Mouse (Mus musculus): ENCODE measurements around the gene Gnai2. TPM values are rescaled to one million over a fixed set of nuclear protein-coding genes. Genes with fewer than 3 reads are reported as not detected.
A peak's percentile ranks its signal among the peaks of the same experiment; 100 is the strongest.

The Gnai2 gene
- total RNA-seq, 2 experiments from 2014 or later, result 462 to 469 TPM

- peak; percentile 59 for DNase-seq
Observed at GRCm38 (mm10) chr9:107608741-107609432, 26.3 kb downstream of the Gnai2 start, which contains the start of gene Sema3b. TSS of gene Sema3b (minus strand) at chr9:107609229.

DNA sequence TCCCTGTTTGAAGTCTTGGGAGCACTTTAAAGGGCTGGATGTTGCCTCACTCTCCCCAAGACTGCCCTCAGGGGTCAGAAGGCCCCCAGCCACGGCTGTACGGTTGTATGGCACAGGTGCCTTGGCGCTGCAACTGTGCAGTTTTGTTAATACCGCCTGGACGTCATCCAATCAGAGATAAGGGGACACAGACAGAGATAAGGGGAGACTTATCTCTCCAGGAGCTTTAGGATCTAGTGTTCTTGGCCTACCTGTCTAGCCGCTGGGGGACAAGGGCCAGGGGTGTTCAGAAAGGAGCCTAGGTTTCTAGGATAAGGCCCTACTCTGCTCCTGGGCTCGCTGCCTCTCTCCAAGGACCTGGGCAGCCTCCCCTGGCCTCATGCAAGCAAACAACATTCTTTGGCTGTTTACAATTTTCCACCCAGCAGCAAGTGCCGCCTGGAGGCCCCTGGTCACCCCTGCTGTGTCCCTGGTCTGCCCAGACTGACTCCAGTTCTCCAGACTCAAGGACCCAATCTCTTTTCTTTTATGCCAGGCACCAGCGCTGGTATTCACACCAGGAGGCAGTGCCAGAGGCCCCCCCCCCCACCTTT is 27.4 kb downstream of the Gnai2 start:
- no peak for DNase-seq

- DNase-seq, result no peak
Observed at GRCm38 (mm10) chr9:107607036-107607435, 28.1 kb downstream of the Gnai2 start.

GRCm38 (mm10) chr9:107606591-107606990 is 28.6 kb downstream of the Gnai2 start:
- DNase-seq, result peak; percentile 64

DNA sequence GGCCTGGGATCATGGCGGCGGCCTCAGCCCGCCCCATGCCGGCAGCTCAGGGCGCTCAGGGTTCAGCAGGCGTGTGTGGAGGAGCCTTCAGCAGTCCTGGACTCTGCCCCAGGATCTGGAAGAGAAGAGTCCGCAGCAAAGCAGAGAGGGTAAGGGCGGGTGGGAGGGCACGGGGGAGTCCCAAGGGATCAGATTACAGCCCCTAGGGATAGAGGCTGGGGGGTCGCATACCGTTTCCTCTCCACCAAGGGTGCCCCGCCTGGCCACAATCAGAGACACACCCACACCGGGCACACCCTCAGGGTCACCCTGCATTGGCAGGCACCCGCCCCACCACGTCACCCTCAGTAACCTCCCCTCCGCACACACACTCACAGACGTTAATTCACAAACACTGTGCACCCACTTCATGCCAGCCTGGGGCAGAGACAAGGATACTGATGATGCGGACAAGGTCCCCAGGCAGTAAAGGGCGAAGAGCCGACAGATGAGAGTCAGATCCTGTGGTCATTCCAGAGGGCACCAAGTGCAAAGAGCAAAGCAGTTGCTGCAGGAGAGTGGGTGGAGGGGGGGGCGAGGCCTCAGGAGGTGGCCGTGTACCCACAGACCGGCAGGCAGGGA is 30.0 kb downstream of the Gnai2 start:
- DNase-seq, result peak; percentile 57

DNA sequence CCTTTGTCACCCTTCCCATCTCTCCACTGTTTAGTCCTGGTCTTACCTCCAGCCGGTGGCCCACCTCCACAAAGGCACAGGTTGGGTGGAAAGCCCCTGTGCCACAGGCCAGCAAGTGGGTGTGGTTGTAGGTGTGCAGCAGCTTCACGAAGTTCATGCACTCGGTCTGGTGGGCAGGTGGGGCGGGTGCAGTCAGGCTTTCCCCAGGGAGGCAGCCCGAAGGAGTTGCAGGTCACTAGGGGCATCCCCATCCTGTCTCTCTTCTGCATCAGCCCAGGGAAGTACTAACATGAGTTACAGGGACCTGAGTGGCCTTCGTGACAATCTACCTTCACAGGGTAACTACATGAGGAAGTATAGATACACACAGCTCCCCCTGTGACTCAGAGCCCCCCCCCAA is 31.9 kb downstream of the Gnai2 start:
- no peak for DNase-seq

DNA sequence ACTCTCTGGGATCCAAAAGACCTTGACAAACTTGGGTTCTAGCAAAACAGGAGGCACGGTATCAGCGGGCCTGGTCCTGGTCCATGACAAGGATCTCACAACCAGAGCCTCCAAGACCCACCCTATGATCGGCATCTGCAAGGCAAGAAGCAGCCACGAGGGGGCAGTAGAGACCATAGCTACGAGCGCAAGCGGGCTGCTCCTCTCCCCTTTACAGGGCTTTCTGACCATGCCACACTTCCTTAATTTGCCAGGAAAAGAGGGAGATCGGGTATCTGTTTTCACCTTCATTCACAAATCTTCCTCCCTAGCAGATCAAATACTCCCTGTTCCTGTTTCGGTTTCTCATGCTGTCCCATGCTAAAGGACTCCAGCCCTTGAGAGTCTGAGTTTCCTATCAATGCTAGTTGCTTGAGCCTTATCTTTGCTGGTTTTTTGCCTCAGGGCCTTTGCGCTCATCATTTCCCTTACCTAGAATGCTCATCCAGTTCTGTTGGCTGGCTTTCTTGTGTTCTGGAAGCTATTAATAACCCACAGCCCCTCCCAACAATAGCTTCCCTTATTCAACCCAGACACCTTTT is 33.0 kb downstream of the Gnai2 start:
- DNase-seq, result peak; percentile 98

DNA sequence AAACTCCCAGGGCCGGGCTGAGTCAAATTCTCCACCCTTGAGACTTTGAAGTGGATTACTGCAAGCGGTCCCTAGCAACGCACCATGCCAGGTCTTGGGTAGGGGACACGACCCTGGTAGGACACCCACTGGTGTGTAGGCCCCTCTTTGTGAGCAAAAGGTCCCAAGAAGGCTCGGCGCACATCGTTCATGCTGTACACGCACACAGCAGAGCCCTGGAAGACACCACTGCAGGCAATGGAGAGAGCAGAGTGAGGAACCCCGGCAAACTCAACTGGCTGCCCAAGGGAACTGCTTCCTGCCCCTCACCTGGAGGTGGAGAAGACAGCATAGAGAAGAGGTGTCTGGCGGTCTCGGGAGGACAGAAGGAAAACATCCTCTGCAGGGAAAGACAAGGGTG is 33.9 kb downstream of the Gnai2 start:
- no peak for DNase-seq

DNA sequence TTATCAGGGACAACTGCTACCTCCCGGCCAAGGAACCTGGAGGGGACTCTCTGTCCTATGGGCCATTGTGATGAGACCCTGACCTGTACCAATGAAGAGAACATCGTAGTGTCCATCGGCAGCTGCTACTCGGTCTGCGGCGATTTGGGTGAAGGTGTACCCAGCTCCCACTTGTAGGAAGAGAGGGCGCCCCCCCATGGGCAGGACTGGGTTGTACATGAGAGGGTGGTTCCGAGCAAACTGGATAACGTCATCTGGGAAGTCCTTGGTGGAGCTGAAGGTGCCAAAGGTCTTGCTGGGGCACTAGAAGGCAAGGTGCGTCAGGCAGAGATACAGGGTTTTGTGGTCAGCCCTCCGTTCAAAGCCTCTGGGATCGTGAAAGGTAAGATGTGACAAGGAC is 34.4 kb downstream of the Gnai2 start:
- DNase-seq, result no peak

DNA sequence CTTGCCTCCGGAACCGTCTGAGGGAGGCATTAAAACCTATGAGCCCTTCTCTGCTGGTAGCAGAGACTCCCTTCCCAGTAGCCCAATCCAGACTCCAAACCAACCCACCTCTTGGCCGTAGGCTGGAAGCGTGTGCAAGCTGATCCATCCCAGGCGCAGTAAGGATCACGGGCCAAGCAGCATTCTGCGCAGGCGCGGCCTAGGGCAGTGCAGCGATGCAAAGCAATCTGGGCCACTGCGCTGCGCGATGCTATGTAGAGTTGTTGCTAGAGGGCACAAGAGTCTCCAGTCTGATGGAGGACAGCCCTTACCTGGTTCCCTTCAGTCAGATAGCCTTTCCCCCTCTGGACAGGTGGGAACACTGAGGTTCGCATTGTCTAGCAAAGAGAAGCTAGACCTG is 35.3 kb downstream of the Gnai2 start:
- peak; percentile 55 for DNase-seq

GRCm38 (mm10) chr9:107599433-107599832 is 35.7 kb downstream of the Gnai2 start:
- no peak for DNase-seq

DNA sequence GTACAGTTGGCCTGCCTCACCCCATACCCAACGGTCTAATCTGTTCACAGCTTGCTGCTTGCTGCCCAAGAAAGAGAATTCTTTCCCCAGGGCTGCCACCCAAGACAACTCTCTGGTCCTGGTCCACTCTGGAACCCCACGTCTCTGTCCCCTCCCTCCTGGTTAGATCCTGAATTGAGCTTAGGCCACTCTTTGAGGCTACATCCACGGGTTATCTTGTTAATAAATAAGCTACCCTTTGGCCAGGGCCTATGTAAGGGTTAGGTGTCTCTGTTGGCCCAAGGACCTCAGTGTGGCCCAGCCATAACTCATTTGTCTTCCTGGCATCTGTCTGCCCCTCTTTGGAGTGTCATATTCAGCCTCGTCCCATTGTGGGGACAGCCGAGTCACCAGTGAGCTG is 36.8 kb downstream of the Gnai2 start:
- no peak for DNase-seq

DNA sequence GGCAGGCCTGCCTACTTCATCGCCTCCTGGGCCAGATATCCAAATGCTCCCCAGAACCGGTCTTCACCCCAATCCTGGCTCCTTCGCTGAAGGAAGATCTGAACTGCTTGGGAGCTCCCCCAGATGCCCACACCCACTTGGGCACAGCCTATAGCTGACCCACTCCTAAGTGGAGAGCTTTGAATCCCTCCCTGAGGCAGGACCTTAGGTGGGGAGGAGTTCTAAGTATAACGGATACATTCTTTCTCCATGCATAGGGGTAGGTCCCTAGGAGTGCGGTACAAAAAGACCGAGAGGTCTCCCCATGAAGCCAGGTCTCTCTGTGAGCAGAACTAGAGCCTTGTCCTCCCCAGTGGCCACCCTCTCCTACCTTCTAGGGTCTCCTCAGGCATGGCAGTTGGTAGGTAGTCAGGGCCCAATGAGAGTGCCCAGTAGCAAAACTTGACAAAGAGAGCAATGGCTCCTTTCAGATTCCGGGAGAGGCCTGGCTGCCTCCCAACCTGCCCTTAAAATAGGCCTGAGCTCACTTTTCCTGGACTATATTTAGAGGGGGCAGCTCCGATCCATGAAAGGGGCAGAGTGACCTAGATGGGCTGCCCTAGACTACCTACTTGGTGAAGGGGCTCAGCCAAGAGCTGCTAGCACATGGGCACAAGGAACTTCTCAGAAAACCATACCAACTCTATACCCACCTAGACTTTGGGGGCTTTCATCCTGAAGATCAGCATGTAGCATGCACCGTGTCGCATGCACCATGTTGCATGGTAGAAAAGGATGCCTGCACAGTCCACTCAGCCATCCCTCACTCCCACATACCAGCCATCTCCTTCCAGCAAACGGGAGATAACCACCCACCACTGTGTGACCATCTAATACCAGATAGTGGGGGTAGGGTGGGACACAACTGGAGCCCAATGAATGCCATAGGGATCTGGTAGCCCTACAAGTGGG is 38.3 kb downstream of the Gnai2 start:
- peak; percentile 87 for DNase-seq

DNA sequence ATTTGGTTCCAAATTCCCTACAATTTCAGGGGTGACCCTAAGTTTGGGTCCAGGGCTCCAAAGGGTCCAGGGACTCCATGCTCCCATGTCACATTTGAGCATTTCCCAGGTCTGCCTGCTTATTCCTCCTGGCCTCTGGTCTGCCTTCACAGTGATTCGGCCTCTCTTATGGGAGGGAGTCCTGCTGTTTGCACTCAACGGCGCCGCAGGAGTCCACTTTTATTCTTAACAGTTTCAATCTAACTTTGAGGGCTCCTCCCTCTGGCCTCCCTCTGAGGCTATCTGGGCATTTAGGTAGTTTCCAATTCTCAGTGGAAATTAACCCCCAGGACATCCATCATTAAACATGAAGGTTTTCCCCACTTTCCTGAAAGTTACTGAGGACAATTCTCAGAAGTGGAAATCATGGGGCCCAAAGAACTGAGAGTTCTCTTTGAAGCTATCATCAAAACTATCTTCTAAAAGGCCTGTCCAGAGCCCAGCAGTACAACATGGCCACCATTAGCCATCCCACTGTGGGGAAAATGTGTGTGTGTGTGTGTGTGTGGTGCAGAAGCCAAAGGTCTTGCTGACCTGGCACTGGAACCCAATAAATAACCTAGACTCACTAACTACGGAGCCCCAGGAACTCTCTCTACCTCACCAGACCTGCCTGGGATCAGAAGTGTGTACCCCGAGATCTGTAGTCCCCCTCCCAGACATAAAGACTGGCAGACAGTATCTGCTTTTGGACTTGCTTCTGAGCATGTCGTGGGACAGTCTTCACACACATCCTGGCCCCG is 40.7 kb downstream of the Gnai2 start:
- no peak for DNase-seq

- DNase-seq, result peak; percentile 72
Observed at GRCm38 (mm10) chr9:107593101-107593976, 41.8 kb downstream of the Gnai2 start.

DNA sequence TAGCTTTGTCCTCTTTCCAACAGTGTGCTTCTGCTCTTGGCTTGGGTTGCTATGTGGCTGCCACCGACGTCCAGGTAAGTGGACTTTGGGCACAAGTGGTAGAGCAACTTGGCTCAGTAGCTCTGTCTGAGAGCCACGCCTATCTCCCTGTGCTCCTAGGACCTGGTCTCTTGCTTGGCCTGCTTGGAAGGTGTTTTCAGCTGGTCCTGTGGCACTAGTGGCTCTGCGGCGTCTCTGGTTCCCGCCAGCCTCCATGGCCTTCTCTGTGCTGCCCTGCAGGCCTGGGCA is 44.5 kb downstream of the Gnai2 start:
- DNase-seq, result no peak

DNA sequence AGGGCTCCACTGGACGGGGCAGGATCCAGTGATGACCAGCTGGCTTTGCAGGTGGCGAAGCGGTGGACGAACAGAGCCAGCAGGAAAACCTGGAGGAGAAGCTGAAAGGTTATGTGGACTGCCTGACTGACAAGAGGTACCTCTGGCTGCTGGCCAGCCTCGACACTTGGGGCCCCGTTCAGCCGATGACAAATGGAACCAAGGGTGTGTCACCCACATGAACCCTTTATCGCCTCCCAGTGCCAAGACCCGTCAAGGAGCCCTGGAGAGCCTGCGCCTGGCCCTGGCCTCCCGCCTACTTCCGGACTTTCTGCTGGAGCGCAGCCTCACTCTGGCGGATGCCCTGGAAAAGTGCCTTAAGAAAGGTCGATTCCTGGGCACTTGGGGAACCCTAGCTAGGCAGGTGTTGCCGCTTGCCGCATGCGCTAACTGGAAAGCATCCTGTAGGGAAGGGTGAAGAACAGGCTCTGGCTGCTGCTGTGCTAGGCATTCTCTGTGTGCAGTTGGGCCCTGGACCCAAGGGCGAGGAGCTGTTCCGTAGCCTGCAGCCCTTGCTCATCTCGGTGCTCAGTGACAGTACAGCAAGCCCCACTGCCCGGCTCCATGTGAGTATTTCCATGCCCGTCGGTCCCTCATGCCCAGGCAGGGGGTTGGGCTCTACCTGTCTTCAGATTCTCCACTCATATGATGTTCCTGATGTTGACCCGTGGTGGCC is 45.0 kb downstream of the Gnai2 start:
- peak; percentile 64 for DNase-seq

DNA sequence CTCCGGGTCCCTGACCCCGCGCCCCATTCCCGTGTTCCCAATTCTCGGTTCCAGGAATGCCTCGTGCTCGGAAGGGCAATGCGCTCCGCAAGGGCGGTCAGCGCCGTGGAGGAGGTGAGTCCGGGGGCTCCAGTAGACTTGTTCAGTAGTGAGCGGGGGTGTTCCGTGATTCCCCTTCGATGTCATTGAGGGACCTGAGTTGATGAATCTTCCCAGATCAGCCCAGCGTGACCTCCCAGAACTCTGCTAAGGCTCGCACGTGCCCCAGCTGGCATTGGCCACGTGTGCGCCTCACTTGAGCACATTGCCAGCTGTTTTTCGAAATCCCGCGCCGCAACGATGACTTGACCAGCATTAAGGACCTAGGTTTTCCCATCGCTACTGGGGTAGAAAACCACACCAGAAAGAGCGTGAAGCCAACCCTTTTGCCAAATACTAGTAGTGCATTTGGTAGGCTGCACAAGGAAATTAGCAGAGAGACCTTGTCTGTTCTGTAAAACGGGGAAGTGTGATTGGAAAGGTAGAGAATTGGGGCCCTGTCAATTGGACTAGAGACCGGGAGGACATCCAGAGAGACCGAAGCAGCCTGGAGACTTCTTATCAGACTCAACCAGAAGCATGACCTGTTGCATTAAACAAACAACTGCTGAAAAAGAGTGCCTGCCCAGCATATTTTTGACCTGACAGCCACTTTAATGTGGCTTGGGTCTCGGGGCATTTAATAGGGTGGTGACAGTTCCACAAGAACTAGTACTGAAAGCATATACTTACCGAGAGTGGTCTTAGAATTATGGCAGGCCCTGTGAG is 47.1 kb downstream of the Gnai2 start:
- peak; percentile 68 for DNase-seq

All from heart, postnatal 4 days (tissue).